Mouse (Mus musculus) forebrain, embryonic 13.5 days (tissue): Measurements from ENCODE around the gene Ccm2l. TPM values are rescaled to one million over a fixed set of nuclear protein-coding genes. Genes with fewer than 3 reads are reported as not detected.

ENCODE experiments used
- ATAC-seq: fragments of 200-750 bp; cut with Nextera tagmentation; 2 replicates; pipeline ENCODE4 v1.8.0; 2017
- H3K27ac ChIP-seq: fragments of 300-500 bp; sonication (generic); 2 replicates; pipeline ENCODE4 v1.5.1; 2015; ENCODE audit warnings: inconsistent platforms, mild to moderate bottlenecking, moderate library complexity
- H3K27me3 ChIP-seq: fragments of 300-500 bp; sonication (generic); 2 replicates; pipeline ENCODE4 v1.6.1; 2015; ENCODE audit warnings: mild to moderate bottlenecking, inconsistent platforms
- H3K36me3 ChIP-seq: fragments of 300-500 bp; sonication (generic); 2 replicates; pipeline ENCODE4 v1.6.1; 2015; ENCODE audit warnings: mild to moderate bottlenecking, inconsistent platforms; ENCODE audit not compliant: poor library complexity, severe bottlenecking
- H3K4me1 ChIP-seq: fragments of 300-500 bp; sonication (generic); 2 replicates; pipeline ENCODE4 v1.6.1; 2015; ENCODE audit warnings: inconsistent platforms
- H3K4me2 ChIP-seq: fragments of 300-500 bp; sonication (generic); 2 replicates; pipeline ENCODE4 v1.6.1; 2015; ENCODE audit warnings: inconsistent platforms, mild to moderate bottlenecking, moderate library complexity
- H3K4me3 ChIP-seq: fragments of 300-500 bp; sonication (generic); 2 replicates; pipeline ENCODE4 v1.5.1; 2015; ENCODE audit warnings: mild to moderate bottlenecking, inconsistent platforms
- H3K9ac ChIP-seq: fragments of 300-500 bp; sonication (generic); 2 replicates; pipeline ENCODE4 v1.6.1; 2015; ENCODE audit warnings: mild to moderate bottlenecking, inconsistent platforms
- H3K9me3 ChIP-seq: fragments of 300-500 bp; sonication (generic); replicated peaks from 2 replicates; pipeline ENCODE4 v1.6.1; 2016; ENCODE audit warnings: inconsistent platforms
- WGBS: fragments of 180-500 bp; shearing (Covaris S2); methylation state at CpG from one replicate; pipeline ENCODE4 v1.1.7; 2015; 5-methylcytosine and 5-hydroxymethylcytosine counted together
- polyA plus RNA-seq: library from polyadenylated mRNA; unstranded; fragments of >200 nt; fragmentation: Nextera tagmentation; extraction: Ambion mirVana; gene quantifications from 2 replicates; pipeline ENCODE4 v1.2.1, GENCODE M21; 2015

Ccm2l gene
- polyA plus RNA-seq, 1 experiment from 2014 or later: 0.58 TPM

DNA sequence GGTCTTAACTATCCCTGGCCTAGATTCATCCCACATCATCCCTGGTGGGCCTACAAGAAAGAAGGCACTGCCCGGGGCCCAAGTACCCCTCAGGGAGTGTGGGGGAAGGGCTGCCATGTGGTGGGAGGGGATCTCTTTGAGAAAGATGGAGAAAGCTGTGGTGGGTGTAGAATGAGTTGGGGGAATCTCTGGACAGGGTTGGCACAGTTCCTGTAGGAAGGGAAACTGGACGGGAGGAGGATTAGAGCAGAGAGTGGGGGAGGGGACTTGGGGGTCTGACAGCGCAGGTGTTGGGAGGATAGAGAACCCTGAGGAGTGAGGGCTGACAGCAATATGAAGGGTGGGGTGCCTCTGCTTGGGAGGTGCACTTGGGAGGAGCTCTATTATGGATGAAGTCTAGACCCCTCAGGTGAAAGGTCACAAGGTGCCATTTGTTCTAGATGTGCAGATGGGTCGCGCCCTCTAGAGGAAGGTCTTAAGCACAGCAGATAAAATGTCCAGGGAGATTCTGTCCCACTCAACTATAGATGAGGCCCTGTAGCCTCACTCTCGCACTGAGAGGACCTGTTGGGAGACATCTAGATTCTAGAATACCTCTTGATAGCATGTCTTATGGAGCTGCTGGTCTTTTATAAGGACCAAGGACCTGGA, 10.4 kb upstream of the Ccm2l start:
- Histone ChIP-seq H3K4me2 (no peak overlapping the region), H3K9ac (no peak overlapping the region), H3K4me1 (peaks cover 4% of the 10 kb centered on the region; the same call in 1 of the 2 replicates), H3K27ac (no peak overlapping the region), H3K9me3 (no peaks in the 10 kb centered on the region), H3K4me3 (no peak overlapping the region), H3K27me3 (peaks cover 31% of the 10 kb centered on the region), H3K36me3 (peaks cover 12% of the 10 kb centered on the region)
- ATAC-seq: no peak
- 63% methylated on average over 6 of the region's 6 CpGs for WGBS

DNA sequence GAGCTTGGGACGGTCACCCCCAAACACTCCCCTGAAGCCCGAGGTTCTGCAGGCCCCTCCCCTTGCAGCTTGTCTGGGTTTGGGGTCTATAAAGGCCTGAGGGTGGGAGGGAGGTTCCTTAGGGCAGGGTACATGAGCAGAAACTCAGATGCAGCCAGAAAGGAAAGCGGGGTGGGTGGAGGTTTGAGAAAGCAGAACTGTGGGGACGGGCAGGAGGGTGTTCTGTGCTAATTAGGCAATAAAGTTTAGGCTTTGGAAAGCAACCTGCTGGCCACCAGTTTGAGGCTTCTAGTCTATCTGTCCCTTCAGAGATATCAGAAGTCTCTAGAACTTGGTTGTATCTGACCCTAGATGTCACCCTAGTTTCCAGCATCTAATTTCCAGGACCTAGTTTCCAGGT, 7.4 kb upstream of the Ccm2l start:
- Histone ChIP-seq H3K4me2 (no peak overlapping the region), H3K9ac (no peak overlapping the region), H3K4me3 (no peak overlapping the region), H3K27me3 (peaks cover 9% of the 10 kb centered on the region), H3K4me1 (peaks cover under 1% of the 10 kb centered on the region; the same call in 1 of the 2 replicates), H3K36me3 (peaks cover 12% of the 10 kb centered on the region), H3K9me3 (no peaks in the 10 kb centered on the region), H3K27ac (no peak overlapping the region)
- whole genome bisulfite sequencing: 79% methylated on average over 4 of the region's 4 CpGs
- ATAC-seq: no peak

DNA sequence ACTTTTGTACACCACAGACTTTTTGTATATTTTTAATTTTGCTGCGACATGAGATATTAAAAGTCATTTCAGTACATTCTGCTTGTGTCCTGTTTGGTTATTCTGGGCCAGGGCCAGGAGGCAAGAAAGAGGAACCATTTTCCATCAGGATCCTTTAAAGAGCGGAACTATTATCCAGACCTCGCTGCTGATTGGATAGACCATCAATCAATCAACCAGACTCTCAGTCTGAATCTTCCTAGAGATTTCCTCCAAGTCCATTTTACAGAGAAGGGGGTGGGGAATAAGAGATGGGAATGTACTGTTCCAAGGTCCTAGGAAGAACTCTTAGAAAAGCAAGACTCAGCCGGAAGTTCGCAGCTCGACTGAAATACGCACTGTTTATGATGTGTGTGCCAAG, 5.5 kb upstream of the Ccm2l start:
- H3K9me3 ChIP-seq: no peaks in the 10 kb centered on the region
- H3K4me2 ChIP-seq: no peak overlapping the region
- no peak overlapping the region for H3K27ac ChIP-seq
- 89% methylated on average over 7 of the region's 7 CpGs for WGBS
- no peaks in the 10 kb centered on the region for H3K36me3 ChIP-seq
- peaks cover 7% of the 10 kb centered on the region; the same call in 1 of the 2 replicates for H3K4me1 ChIP-seq
- no peak overlapping the region for H3K4me3 ChIP-seq
- ATAC-seq: no peak
- H3K27me3 ChIP-seq: no peaks in the 10 kb centered on the region
- H3K9ac ChIP-seq: no peak overlapping the region

DNA sequence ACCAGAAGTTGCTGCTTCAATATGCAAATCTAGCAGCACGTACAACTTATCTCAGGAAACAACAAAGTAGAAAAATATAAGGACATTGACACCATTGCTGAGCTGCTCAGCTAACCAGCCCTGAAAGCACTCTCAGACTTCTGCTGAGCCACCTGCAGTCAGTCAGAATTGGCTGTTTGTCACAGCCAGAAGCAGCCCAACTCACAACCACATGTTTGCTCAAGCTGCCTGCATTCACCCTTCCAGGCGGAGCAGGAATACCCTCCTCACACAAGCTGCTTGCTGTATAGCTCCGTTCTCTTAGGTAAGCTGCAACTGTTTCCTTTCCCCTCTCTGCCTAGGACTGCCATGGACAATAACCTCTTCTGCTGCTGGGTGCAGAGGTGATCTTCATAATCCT, 2.4 kb upstream of the Ccm2l start:
- no peak overlapping the region for H3K4me2 ChIP-seq
- no peak overlapping the region for H3K9ac ChIP-seq
- H3K27me3 ChIP-seq: peaks cover 16% of the 10 kb centered on the region
- H3K4me1 ChIP-seq: peaks cover 7% of the 10 kb centered on the region; the same call in 1 of the 2 replicates
- no peak; the same call in 1 of the 2 replicates for ATAC-seq
- H3K9me3 ChIP-seq: no peaks in the 10 kb centered on the region
- H3K36me3 ChIP-seq: no peaks in the 10 kb centered on the region
- H3K27ac ChIP-seq: 0 out of 2 replicates have a peak overlapping the region, but pooled peaks have one; percentile 2
- no peak overlapping the region for H3K4me3 ChIP-seq
- 48% methylated on average over 3 of the region's 3 CpGs for WGBS

DNA sequence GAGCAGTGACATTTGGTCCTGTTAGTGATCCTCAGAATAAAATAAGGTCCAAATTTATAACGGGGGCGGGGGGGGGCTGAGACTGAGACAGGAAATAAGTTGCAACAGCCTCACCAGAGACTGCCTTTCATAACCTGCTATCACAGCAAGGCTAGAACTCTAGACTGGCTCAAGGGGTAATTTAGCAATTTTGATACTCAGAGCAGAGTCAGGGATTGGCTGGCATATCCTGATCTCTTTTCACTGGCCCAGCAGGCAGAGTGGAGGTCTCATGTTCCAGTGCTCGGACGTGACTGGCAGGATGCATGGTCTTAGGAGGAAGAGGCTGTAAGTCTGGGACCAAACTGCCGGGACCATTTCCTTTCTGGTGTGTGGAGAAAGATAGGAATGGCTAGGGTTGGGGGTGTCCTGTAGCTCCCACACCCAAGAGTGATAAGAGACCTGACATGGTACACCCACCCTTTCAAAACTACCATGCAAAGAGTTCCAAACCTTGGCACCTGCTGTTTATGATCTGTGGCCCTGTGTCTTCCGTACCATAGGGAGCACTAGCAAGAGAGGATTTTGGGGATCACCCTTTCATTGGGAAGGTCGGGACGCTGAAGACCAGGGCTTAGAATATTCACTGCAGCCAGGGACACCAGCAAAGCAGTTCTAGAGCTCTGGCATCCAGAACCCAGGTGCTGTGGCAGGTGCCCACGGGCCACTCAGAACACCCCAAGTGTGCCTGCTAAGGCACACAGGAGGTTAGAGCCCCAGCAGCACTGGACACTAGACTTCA, 1.4 kb upstream of the Ccm2l start:
- H3K4me1 ChIP-seq: peaks cover 7% of the 10 kb centered on the region; the same call in 1 of the 2 replicates
- H3K9ac ChIP-seq: no peak overlapping the region
- 78% methylated on average over 9 of the region's 9 CpGs for WGBS
- H3K9me3 ChIP-seq: no peaks in the 10 kb centered on the region
- ATAC-seq: no peak
- no peak overlapping the region for H3K4me2 ChIP-seq
- H3K36me3 ChIP-seq: no peaks in the 10 kb centered on the region
- H3K27me3 ChIP-seq: peaks cover 19% of the 10 kb centered on the region
- no peak overlapping the region for H3K27ac ChIP-seq
- no peak overlapping the region for H3K4me3 ChIP-seq

DNA sequence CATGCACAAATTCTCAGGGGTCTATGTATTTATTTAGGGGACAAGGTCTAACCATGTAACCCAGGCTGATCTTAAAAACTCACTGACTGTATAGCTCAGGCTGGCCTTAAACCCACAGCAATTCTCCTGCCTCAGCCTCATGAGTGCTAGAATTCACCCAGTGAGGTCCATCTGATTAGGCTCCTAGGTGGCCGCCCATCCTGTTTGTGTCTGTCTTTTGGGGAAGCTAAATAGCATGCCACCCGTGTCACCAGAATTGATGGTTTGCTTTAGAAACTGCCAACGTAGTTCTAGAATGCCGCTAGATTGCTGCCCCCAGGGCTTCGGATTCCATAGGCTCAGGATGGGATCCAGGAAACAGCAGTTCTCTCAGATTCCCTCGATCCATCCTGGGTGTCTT, 1.2 kb downstream of the Ccm2l start:
- 44% methylated on average over 6 of the region's 6 CpGs for WGBS
- H3K4me2 ChIP-seq: no peak overlapping the region
- no peak overlapping the region for H3K4me3 ChIP-seq
- H3K9me3 ChIP-seq: no peaks in the 10 kb centered on the region
- H3K9ac ChIP-seq: no peak overlapping the region
- peaks cover 45% of the 10 kb centered on the region for H3K27me3 ChIP-seq
- H3K27ac ChIP-seq: no peak overlapping the region
- peaks cover 14% of the 10 kb centered on the region for H3K4me1 ChIP-seq
- ATAC-seq: no peak
- H3K36me3 ChIP-seq: no peaks in the 10 kb centered on the region

DNA sequence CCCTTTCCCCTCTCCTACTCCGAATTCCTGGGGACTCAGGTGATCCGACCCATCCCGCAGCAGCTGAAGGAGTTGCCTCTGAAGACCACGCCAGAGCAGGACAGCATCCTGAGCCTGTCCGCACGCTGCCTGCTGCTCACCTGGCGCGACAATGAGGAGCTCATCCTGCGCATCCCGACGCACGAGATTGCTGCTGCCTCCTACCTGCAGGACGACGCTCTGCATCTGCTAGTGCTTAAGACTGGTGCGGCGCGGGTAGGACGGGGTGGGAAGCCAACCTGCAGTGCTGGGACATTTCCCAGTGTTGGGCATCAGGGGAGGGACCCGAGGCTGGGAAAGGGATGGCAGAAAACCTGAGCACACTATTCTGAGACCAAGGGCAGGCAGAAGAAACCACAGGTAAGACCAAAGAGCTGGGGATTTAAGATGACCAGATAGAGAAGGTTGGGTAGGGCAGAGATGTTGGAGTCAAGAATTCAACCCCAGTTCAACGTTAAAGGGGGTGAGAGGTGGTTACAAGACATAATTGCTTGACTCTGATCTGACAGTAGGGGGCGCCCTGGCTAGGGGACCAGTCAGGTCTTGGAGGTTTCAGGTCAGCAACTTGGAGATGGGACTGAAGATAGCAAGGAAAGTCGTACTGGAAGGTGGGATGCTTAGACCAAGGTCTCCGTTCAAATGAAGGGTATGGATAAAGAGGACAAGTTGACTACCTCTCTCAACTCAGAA, 5.2 kb downstream of the Ccm2l start:
- no peak for ATAC-seq
- Histone ChIP-seq H3K27ac (no peak overlapping the region), H3K9me3 (no peaks in the 10 kb centered on the region), H3K4me3 (peak overlapping the region; percentile 5; the same call in 1 of the 2 replicates), H3K4me1 (peaks cover 10% of the 10 kb centered on the region), H3K36me3 (no peaks in the 10 kb centered on the region), H3K27me3 (peaks cover 75% of the 10 kb centered on the region), H3K9ac (no peak overlapping the region), H3K4me2 (peak overlapping the region; percentile 61; the same call in 1 of the 2 replicates)
- WGBS: 6% methylated on average over 23 of the region's 23 CpGs

DNA sequence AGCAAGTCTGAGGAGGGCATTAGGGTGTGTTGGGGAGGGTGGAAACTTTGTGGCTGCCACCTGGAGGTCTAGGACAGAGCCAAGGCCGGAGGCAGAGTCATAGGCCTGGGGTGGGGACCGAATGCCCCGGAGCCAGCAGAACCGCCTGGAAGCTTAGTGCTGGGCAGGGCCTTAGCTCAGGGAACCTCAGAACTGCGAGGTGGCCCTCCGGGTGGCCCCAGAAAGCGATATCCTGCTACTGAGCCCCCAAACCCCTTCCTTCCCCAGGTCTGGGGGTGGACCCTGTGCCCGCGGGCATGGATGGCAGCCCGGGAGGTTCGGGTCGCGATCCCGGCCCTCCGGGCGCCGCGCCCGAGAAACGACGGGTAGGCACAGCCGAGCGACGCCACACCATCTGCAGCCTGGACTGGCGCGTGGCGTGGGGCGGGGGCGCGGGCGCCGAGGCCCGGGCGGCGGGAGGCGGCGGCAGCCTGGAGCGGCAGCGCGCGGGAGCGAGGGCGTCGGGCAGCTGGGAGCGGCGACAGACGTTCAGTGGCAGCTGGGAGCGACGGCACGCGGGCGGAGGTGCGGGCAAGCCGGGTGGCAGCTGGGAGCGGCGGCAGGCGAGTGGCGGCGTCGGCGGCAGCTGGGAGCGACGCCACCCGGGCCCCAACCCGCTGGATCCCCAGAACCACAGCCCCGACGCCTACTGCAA, 5.9 kb downstream of the Ccm2l start:
- WGBS: 2% methylated on average over 52 of the region's 67 CpGs

DNA sequence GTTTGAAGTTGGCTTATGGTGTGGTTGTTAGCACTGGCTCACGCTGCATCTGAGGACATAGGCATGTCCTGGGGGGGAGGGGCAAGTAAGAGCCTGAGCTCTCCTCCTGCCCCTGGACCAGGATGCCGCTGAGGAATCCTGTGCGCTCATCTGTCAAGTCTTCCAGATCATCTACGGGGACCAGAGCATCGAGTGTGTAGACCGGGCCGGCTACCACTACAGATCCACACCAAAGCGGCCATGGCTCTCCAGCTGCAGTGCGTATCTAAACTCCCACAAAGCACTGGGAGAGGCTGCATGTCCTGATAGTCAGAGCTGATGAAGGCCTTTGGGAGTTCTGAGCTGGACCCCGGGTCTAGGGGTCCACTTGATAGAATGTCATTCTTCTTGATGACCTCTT, 8.9 kb downstream of the Ccm2l start:
- Histone ChIP-seq H3K27ac (no peak overlapping the region), H3K36me3 (no peaks in the 10 kb centered on the region), H3K4me1 (peaks cover 10% of the 10 kb centered on the region), H3K9me3 (no peaks in the 10 kb centered on the region), H3K27me3 (peaks cover 66% of the 10 kb centered on the region), H3K4me2 (no peak overlapping the region), H3K4me3 (no peak overlapping the region), H3K9ac (no peak overlapping the region)
- 84% methylated on average over 10 of the region's 10 CpGs for WGBS
- no peak for ATAC-seq

More for the DNA sequence above, 5.9 kb downstream of the Ccm2l start:
- peak overlapping the region; percentile 61 for H3K9ac ChIP-seq
- ATAC-seq: peak; percentile 57
- peaks cover 10% of the 10 kb centered on the region for H3K4me1 ChIP-seq
- H3K27ac ChIP-seq: no peak overlapping the region
- no peaks in the 10 kb centered on the region for H3K36me3 ChIP-seq
- peak overlapping the region; percentile 61 for H3K4me2 ChIP-seq
- H3K9me3 ChIP-seq: no peaks in the 10 kb centered on the region
- peaks cover 77% of the 10 kb centered on the region for H3K27me3 ChIP-seq
- peak overlapping the region; percentile 35 for H3K4me3 ChIP-seq

DNA sequence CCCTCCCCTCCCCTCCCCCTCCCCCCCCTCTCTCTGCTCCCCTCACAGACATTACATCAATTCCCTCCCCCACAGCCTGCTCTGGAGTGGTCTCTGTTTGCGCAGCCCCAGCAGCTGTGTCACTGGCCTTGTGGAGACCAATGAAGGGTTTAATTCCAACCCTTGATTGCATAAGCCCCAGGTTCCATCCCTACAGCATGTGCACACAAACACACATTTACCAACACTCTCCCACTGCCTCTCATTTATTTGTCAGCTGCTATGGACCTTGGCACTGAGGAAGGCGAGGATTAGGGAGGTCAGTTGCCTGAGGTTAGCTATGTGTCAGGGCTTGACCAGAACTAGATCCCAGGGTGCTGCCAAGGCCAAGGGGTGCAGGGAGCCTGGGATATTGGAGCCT, 10.2 kb downstream of the Ccm2l start:
- Histone ChIP-seq H3K4me2 (no peak overlapping the region), H3K27me3 (peaks cover 53% of the 10 kb centered on the region), H3K4me1 (peaks cover 10% of the 10 kb centered on the region), H3K9me3 (no peaks in the 10 kb centered on the region), H3K36me3 (no peaks in the 10 kb centered on the region), H3K9ac (no peak overlapping the region), H3K4me3 (no peak overlapping the region), H3K27ac (no peak overlapping the region)
- no peak for ATAC-seq
- WGBS: 59% methylated on average over 2 of the region's 2 CpGs

DNA sequence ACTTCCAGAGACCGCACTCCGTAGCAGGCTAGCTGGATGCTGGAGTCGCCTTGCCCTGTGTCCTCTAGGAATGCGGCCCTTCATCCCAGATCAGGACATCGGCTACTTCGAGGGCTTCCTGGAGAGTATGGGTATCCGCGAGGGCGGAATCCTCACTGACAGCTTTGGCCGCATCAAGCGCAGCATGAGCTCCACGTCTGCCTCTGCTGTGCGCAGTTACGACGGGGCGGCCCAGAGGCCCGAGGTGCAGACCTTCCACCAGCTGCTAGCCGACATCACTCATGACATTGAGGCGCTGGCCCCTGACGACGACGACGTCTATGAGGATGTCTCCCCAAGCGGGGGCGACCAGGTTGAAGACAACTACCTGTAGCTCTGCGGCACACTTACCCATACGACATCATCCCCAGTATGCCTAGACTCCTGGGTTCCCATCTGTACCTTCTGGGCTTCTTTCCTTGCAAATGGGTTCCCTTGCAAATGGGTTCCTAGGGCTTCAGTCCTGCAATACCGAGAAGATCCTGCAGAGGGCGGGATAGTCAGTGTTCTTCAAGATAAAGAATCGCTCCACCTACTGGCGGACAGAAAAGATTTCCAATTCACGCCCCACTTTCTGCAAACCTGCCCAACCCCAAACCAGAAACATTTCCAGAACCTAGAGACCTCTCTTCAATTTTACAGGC, 15.2 kb downstream of the Ccm2l start:
- no peak overlapping the region for H3K4me2 ChIP-seq

More for the DNA sequence above, 15.2 kb downstream of the Ccm2l start:
- no peaks in the 10 kb centered on the region for H3K36me3 ChIP-seq
- H3K4me1 ChIP-seq: no peaks in the 10 kb centered on the region
- H3K9me3 ChIP-seq: no peaks in the 10 kb centered on the region
- no peak overlapping the region for H3K4me3 ChIP-seq
- 35% methylated on average over 32 of the region's 32 CpGs for WGBS
- no peak overlapping the region for H3K27ac ChIP-seq
- peaks cover 13% of the 10 kb centered on the region for H3K27me3 ChIP-seq
- H3K9ac ChIP-seq: no peak overlapping the region
- ATAC-seq: no peak
